Mouse (Mus musculus): ENCODE results near the gene Ccdc167. TPM values are rescaled to one million over a fixed set of nuclear protein-coding genes. Genes with fewer than 3 reads are reported as not detected.
"Not testable (repeated sequence)": the region's sequence is repeated elsewhere in the genome, so short reads cannot be mapped to it uniquely, and the experiment has no call there.

Ccdc167 gene
- total RNA-seq, 2 experiments from 2014 or later: 11.4 to 12.1 TPM

GRCm38 (mm10) chr17:29724610-29725009, 7.8 kb upstream of the Ccdc167 start:
- DNase-seq: no peak
- intact Hi-C loops (cut with DNase I): no loop called here

GRCm38 (mm10) chr17:29720755-29721365, 4.0 kb upstream of the Ccdc167 start:
- intact Hi-C loops (cut with DNase I): no loop called here
- no peak for DNase-seq

- intact Hi-C loops (cut with DNase I): no loop called here
- DNase-seq: no peak
These were observed 3.1 kb upstream of the Ccdc167 start for GRCm38 (mm10) chr17:29719628-29720575.

GRCm38 (mm10) chr17:29718660-29719059, 1.8 kb upstream of the Ccdc167 start:
- intact Hi-C loops (cut with DNase I): no loop called here
- DNase-seq: no peak

DNA sequence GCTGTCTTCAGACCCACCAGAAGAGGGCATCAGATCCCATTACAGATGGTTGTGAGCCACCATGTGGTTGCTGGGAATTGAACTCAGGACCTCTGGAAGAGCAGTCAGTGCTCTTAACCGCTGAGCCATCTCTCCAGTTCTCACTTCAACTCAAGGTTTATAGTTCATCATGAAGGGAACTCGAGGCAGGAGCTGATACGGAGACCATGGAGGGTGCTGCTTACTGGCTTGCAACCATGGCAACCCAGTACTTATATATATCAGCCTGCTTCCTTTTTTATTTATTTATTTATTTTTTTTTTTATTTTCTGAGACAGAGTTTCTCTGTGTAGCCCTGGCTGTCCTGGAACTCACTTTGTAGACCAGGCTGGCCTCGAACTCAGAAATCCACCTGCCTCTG, 3.1 kb downstream of the Ccdc167 start:
- DNase-seq; intact Hi-C loops (cut with DNase I): not testable (repeated sequence)

DNA sequence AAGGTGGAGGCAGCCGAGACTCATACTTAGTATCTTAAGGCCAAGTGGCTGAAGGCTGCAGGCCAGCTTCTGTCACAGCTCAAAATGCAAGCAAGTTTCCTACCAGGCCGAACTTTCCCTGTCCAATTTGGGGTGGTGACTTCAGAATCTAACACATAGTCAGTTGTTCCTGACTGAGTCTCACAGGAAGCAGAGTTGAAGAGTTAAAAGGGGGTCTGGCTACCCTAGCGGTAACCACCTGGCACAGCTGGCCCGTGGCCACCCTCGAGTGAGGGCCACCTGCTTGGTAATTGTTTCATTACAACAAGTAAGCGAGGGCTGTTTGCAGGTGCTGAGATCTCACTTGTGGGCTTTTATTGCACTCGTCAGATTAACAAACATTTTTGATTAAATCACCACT, 4.3 kb downstream of the Ccdc167 start:
- intact Hi-C loops (cut with DNase I): no loop called here
- no peak for DNase-seq

DNA sequence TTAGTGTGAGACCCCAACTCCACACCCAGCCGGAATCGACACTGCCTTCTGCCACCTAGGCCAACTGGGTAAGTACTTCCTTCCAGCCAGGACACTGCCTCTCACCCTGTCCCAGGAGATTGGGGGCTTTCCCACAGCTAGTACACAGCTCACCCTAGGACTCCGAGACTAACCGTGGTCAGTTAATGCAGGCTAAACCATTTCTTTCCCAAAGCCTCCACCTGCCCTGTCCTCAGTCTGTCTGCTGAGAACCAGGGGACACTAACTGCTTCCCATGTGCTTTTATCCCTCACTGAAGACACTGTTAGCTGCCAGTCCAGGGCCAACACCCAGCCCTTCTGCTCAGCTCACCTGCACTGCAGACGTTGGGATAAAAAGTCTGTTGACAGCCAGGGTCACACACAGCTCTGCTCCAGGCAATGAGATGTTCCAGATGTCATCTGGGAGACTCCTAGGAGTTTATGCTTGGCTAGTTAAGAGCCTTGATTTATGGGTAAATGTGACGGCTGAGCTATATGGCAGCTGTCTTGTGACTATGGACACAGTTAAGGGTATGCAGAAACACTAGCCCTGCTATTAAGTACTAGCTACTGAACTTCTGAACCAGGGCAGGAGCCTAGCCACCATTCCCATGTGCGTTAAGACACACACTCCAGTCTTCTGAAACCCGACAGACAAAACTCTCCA, 5.0 kb downstream of the Ccdc167 start:
- no peak for DNase-seq
- intact Hi-C loops (cut with DNase I): no loop called here

DNA sequence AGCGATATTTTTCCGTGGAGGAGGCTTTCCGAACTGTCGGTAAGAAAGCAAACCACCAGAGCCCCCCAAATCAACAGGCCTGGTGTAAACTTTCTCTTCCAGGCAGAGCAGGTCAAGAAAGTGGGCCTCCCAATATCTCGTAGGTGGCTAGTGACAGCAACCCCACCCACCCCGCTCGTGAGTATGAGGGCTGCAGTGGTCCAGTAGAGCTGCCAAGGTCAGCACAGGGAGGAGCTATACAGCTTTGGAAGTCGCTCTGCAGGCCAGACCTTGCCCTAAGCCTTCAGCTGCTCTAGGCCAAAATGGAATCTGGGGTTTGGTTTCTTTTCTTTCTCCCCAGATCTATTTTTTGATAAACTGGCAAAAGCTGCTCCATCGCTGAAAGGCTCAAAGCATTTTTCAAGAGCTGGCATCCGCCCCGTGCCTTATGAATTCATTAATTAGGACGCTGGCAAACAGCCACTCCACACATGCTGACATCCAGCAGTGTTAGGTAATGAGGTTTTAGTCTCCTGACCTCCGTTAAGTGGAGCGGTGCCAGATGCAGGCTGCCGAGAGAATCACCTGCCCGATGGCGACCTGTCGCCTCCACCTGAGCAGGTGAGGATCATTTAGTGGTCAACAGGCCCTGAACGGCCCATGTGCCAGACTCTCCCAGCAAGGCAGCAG, 5.6 kb downstream of the Ccdc167 start:
- intact Hi-C loops (cut with DNase I): no loop called here
- no peak for DNase-seq

DNA sequence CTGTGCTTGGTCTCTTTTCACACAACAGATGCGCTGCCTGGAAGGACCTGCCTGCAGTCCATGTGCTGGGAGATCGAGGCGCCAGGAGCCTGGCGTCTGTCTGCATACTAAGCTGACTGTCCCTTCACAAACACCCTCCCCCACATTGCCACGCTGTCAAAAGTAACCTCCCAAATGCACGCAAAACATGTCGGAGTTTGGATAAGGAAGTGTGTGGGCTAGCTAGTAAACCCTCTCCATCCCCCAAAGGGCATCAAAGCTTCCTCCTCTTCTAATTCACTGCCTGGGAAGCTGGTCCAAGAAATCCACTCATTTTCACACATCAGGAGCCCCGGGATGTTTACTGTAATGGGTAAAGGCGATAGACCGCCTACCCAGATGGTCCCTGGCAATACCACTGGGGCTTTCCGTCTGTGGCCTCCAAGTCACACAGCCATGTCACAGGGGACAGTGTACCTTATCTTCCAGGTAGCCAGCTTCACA, 6.2 kb downstream of the Ccdc167 start:
- intact Hi-C loops (cut with DNase I): no loop called here
- no peak for DNase-seq

DNA sequence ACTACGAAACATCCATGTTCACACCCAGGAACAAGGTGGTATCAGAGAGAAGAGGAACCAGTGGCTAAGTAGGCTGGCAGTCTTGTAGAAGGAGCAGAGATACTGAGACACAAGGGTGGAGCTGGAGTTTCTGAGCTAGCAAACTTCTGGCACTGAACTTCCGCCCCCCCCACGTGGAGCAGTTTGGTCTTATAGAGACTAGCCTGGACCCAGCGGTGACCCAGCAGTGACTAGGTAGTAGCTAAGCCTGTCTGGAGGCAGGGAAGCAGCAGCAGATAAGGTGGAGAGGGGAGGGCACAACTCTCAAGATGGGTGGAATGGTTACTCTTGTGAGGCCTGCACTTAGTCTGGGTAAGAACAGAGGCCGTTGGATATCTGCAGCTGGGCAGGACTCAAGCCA, 8.1 kb downstream of the Ccdc167 start:
- intact Hi-C loops (cut with DNase I): loop anchor here (5.0 kb wide), 1 partner anchor 54 kb away; no protein-coding TSS in a partner anchor

GRCm38 (mm10) chr17:29706981-29707545, 9.8 kb downstream of the Ccdc167 start:
- intact Hi-C loops (cut with DNase I): loop anchor here (5.0 kb wide), 1 partner anchor 55 kb away; no protein-coding TSS in a partner anchor

More for the DNA sequence above, 8.1 kb downstream of the Ccdc167 start:
- no peak for DNase-seq

DNA sequence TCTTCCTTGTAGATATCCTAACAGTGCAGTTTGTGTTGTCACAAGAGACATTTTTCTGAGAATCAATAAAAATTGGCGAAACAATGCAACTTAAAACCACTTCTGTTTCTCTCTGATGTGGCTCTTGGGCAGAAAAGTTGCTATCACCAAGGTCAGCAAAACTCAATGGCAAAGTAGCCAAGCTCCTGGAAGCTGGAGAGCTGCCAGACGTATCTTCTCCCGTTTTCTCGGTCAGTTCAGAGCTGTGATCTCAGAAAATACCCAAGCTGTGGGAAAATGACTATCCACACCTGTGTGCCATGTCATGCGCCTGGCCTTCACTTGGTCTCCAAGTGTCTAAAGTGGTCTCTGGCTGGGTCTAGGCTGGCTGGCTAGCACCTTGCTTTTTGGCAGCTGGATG, 11.0 kb downstream of the Ccdc167 start:
- no peak for DNase-seq
- intact Hi-C loops (cut with DNase I): loop anchor here (1.0 to 5.0 kb wide), 2 partner anchors 56 to 177 kb away; no protein-coding TSS in a partner anchor

More at GRCm38 (mm10) chr17:29706981-29707545, 9.8 kb downstream of the Ccdc167 start:
- DNase-seq: no peak

DNA sequence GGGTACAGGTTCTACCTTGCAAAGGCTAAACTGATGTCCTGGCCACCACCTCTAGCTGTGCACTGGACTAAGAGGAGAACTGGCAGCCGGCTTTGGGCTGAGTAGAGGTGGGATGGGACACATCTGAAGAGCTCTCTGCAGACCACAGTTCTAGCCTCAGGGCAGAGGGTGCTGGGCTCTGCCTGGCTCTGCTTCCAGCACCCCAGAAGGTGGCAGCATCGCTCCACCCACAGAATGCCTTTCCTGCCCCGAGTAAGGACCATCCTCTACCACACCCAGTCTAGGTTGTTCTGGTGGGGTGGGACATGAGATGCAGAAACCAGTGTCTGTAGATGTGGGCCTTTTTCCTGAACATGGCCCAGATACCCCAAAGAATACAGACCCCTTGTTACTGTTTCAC, 12.1 kb downstream of the Ccdc167 start:
- intact Hi-C loops (cut with DNase I): loop anchor here (1.0 to 5.0 kb wide), 2 partner anchors 58 to 179 kb away; no protein-coding TSS in a partner anchor
- DNase-seq: peak; percentile 58 to 71

DNA sequence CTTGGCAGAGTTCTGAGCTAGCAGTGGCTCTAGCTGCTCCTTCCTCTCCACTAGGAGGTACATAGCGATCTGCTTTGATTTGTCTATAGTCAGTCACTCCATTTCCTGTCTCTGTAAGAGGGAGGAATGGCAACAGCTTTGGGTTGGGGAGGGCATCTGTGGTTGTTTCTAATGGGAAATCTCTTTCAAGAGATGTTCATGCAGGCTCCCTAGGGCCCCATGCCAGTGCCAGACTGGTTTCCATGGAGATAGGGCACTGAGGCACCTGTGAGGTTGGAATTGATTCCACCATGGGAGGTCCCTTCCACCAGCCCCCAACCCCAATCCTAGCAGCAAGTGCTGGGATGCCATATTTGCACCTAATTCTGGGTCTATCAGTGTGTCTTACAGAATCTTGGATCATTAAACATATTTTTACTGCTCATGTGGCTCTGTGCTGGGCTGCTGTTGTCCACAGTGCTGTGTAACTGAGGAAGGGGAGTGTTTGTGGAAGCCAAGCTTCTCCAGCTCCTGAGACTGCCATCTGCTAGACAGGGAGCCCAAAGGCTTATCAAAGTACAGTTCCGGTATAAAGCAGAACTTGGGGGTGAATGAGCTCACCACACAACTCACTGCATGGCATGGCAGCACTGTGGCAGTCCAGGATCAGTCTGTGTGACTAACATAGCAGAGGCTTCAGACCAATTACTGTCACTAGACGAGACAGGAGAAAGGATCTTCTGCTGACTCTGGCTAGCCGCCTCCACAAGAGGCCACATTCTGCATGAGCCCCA, 13.7 kb downstream of the Ccdc167 start:
- intact Hi-C loops (cut with DNase I): no loop called here
- DNase-seq: no peak

DNA sequence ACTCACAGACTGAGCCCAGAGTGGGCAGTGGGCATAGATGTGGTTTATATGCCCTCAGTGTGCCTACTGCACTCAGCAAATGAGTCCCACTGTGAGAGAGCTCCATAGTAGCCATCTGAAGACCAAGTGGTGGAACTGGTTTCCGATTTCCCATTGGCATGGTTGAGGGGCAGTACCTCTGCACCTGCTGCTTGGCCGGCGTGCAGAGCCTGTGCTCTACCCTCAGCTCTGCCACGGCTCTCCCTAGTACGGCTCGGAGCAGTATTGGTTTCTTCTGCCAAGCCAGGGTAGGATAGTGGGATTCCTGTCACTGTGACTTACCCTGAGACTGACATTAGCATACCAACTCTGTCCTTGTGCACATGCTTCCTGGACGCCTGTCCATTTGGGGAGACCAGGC, 16.3 kb downstream of the Ccdc167 start:
- no peak for DNase-seq
- intact Hi-C loops (cut with DNase I): no loop called here

DNA sequence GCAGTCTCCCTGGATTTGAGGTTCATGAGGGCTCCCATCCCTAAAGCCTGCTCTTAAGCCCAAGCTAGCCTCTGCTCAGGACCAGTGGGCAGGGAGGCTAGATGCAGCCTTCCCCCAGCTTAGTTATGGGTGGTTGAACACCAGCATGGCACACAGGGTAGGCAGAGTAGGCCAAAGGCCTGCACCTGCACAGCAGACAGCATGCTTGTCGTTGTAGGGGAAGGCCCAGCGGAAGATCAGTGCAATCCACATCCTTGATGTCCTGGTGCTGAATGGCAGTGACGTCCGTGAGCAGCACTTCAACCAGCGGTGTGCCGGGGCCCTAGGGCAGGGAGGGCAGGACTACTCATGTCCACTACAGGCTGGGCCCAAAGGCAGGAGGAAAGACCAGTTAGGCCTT, 18.4 kb downstream of the Ccdc167 start:
- no peak for DNase-seq
- intact Hi-C loops (cut with DNase I): no loop called here

GRCm38 (mm10) chr17:29696940-29697339, 19.9 kb downstream of the Ccdc167 start:
- no peak for DNase-seq
- intact Hi-C loops (cut with DNase I): no loop called here

GRCm38 (mm10) chr17:29694516-29694915, 22.3 kb downstream of the Ccdc167 start:
- no peak for DNase-seq

GRCm38 (mm10) chr17:29693571-29693970, 23.3 kb downstream of the Ccdc167 start:
- DNase-seq: no peak
- intact Hi-C loops (cut with DNase I): no loop called here

More at GRCm38 (mm10) chr17:29694516-29694915, 22.3 kb downstream of the Ccdc167 start:
- intact Hi-C loops (cut with DNase I): no loop called here
